Mouse (Mus musculus) B cell, adult 2 months (primary cell): ENCODE measurements around the gene Erbin.

Experiments used
- DNase-seq, 2 experiments: peaks; one replicate each; pipeline ENCODE4 v3.0.0; 2022

Gene Erbin

DNA sequence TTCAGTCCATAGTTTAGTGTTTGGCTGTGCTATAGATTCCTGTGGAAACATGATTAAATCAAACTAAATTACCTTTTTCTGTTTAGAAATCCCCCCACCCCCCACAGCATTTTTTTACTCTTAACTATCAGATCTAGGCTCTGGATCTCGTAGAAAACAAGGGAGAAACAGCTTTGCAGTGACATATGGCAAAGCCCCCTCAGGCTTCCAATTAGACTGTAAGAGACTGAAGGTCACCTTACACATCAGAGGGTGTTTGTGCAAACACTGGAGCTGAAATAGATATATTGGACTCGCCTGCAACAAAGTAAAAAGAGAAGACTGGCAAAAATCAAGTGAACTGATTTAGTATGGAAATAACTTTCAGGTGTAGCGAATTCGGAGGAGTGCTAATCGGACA is 116.6 kb downstream of the Erbin start:
- no peak for DNase-seq

DNA sequence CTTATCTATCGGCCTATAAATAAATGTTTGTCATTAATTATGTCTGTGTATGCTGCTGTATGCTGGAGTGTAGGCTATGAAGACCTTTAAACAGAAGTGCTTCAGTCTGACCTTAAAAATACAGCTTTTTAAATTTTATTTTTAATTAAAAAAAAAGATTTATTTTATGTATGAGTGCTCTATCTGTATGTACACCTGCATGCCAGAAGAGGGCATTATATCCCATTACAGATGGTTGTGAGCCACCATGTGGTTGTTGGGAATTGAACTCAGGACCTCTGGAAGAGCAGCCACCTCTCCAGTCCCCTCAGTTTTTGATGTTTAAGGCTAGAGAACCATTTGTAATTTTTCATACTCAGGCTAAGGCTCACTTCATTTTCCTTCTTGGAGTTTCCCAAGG is 119.3 kb downstream of the Erbin start:
- no peak for DNase-seq

DNA sequence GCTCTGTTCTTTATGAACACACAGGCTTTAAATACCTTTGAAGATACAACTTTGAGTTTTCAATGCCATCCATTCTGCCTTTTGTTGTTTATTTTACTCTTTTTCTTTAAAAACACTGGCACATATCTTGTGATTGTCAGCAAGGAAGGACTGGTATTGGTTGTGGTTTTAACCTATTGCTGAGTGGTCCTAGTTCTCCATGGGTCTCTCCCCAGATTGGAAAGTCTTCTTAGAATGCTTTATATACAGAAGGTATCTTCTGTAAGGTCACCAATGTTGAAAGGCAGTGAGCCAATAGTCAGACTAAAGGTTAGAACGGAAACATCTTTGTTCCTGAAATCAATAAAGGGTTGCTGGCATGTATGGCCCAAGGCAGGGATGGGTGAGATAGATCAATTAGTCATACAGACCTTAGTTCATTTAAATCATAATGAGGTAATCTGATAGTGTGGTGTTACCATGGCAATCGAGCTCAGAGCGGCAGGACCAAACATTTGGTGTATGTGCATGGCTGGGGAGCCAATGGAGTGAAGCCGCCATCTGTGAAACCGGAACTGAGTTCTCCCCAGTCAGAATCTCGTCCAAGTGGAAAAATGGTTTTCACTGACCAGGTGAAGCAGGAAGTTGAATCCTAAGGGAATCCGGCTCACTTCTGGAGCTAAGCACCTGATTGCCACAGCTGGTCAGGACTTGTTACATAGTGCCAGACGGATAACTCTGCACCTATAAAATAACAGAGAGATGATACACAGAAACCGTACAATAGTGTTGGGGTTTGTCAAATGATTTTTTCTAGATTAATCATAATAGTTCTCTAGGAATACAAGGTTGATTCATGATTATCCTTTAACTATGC is 125.4 kb downstream of the Erbin start:
- DNase-seq: no peak

DNA sequence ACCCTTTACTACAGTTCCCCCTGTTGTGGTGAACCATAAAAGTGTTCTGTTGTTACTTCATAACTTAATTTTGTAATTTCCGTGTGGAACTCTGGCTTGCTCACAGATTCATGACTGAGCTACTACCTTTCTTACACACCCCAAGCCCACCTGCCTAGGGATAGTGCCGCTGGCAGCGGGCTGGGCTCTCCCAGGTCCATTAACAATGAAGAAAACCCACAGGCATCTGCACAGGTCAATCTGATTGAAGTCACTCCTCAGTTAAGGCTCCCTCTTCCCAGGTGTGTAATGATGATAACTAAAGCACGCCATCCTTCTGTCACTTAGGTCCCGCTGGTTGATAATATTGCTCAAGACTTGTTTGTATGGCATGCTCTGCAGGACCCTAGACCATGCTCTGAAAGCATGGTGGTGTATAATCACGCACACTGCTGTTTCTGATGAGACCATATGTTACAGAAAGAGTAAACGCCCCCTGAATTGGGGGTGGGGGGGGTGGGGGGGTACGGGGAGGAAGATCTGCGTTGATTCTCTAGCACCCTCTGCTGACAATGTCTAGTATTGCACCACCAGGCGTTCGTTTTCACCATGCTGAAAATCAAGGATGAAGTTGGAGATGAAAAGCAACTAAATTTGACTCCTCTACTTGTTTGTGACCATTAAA is 140.3 kb downstream of the Erbin start:
- peak; percentile 62 to 64 for DNase-seq

DNA sequence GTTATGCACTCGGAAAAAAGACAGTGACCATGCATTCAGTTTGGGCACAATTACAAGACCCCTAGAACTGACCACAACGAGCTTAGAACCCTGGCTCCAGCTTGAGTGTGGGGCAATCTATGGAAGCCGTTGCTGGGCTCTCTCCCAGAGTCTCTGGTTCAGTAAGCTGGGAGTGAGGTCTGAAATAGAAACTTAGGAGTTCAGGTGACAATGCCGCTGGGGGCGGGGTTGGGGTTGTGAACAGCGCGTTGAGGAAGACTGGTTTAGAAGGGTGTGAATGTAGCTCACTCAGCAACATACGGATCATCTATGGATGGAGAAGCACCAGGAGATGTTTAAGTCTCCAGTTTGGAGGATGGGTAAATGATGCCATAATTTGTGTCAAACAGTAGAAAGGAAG is 143.2 kb downstream of the Erbin start:
- DNase-seq: no peak

DNA sequence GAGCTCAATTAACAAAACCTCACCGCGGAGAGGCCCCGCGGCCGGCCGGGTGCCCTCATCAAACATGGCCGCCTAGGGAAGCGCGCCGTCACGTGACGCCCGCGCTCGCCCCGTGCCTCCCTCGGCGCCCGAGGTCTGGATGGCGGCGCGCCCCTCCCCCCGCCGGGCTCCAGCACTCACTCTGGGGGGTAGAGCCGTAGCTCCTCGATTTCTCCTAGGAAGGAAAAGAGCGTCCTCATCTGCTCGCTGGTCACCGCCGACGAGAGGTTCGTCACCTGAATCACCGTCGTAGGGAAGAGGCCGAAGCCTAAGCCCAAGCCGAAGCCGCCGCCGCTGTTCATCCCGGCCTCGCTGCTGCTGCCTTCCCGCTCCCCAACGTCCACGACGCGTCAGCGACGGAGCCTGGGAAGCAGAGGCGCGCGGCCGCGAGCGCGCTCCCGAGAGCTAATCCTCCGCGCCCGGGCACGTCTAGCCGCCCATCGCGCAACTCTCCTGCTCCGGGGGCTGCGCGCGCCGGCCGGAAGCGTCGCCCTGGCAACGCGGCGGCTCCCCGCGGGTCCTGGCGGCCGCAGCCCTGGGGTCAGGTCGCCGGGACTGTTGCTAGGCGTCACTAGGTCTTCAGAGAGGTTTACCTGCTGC is 146.1 kb downstream of the Erbin start, which contains the start of gene Srek1:
Gene Srek1, minus strand, starts transcription at position 490 of the 639 bp plus-strand sequence.
- DNase-seq: peak; percentile 87 to 91

DNA sequence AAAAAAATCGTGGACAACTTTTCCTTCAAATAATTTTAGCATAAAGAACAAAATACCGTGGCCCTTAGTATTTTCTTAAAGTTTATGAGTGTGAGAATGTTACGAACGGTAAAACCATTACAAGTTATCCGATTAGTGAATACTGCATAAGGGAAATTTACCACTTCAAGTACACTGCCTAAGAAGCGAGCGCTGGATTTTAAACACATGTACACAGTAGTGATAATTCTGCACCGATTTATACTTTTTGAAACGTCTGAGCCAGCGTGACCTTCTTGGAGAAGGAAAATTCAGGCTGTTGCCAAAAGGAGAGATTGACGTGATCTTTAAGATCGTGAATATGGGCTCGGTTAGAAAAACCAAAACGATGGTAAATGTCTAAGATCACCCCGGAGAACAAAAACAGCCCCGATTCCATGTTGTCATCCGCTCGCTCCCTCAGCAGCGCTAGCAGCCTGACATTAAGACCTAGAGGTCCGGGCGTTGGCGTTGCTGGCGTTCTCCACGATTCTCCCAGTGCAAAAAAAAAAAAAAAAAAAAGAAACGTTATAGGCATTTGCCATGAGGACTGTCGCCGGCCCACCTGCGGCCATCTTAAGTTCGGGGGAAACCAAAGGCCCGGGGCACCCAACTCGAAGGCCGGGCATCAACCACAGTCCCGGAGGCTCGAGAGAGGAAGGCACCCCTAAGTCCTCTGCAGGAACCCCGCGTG is 146.8 kb downstream of the Erbin start:
- no peak for DNase-seq

DNA sequence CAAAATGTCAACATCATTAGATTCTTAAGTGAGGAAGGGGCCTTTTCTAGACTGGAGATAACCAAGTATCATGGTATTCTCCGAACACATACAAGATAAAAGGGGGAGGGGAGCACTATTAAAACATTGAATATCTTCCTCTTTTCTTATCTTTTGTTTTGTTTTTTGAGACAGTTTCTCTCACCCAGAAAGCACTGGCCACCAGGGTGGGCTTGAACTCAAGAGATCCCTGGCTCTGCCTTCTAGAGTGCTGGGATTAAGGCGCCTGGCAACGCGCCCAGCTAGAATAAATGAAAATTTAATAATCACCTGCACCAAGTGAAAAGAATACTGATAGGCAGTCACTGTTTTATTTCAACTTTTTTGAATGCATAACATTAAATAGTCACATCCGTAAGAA is 147.4 kb downstream of the Erbin start:
- no peak for DNase-seq

DNA sequence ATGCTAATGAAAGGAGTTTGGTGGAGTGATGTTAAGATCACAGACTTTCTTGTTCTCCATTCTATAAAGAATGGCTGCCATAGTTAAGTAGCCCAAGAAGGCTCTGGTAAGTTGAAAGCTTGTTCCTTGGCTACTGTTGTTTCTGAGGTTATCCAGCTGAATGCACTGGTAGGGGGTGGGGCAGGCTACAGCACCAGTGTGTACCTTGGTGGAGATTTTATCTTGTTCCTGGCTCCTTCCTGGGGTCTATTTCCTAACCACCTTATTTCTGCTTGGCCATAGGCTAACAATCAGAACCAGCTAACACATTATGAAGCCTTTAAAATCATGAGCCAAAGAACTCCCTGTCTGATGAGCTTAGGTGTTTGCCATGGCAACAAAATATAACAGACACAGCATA is 149.5 kb downstream of the Erbin start:
- DNase-seq: peak in 1 of 2 experiments; percentile 18
